Mouse (Mus musculus) layer of hippocampus, adult 18-20 months (tissue): ENCODE measurements around the gene Hoxc4. TPM values are rescaled to one million over a fixed set of nuclear protein-coding genes. Genes with fewer than 3 reads are reported as not detected.

ENCODE experiments used
- DNase-seq, 2 experiments: peaks; one replicate each; pipeline ENCODE4 v3.0.0; 2022; ENCODE audit warnings: low spot score in 2 of 2
- total RNA-seq, 2 experiments: library from RNA; stranded (reverse); gene quantifications; 2 replicates each; pipeline ENCODE4 v1.2.3; 2021

Hoxc4 gene
- total RNA-seq, 2 experiments from 2014 or later = not detected

DNA sequence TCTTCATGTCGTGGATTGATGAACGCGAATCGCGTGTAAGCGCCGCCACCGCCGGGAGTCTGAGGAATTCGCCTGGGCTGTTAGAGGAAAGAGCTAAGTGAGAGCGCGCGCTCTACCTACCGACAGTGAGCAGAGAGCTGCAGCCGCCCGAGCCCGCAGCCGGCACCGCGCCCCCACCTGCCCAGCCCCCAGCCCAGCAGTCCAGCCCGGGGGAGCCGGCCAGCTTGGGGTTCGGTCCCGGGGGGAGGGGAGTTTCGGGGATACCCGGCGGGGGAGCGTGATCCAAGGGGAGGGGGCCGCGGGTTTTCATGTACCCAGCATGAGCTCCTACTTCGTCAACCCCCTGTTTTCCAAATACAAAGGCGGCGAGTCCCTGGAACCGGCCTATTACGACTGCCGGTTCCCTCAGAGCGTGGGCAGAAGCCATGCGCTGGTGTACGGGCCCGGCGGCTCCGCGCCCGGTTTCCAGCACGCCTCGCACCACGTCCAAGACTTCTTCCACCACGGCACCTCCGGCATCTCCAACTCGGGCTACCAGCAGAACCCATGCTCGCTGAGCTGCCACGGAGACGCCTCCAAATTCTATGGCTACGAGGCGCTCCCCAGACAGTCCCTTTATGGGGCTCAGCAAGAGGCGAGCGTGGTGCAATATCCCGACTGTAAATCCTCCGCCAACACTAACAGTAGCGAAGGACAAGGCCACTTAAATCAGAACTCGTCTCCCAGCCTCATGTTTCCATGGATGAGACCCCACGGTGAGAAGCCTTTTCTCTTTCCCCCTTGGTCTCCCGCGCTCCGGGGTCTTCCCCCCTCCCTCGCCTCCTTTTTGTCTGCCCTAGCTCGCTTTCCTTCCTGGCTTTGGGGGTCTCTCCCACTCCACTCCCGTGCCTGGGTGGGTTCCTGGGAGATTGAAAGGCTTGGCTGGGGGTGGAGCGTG, 28.0 kb upstream of the Hoxc4 start, which contains the start of gene Hoxc8:
Gene Hoxc8, plus strand, starts transcription at position 147 of the 937 bp plus-strand sequence.
- DNase-seq = no peak

GRCm38 (mm10) chr15:102991782-102992181, 27.0 kb upstream of the Hoxc4 start:
- no peak for DNase-seq

- DNase-seq = no peak
These were observed 26.5 kb upstream of the Hoxc4 start for GRCm38 (mm10) chr15:102992206-102992605.

DNA sequence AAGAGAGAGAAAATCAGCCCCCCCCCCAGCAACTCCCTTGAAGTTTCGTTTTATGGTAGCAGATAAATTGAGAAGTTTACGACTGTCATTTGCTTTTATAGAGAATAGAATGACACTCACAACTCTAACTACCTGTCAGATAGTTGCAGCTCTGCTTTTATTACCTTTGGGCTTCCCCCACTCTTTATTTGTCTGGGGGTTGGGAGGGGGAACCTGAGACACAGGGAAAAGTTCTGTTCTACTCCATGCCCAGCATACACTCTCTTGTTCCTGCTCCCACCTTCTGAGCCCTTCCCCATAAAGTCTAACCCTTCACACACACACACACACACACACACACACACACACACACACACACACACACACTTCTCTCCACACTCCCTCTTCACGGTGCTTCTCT, 25.9 kb upstream of the Hoxc4 start:
- no peak for DNase-seq

DNA sequence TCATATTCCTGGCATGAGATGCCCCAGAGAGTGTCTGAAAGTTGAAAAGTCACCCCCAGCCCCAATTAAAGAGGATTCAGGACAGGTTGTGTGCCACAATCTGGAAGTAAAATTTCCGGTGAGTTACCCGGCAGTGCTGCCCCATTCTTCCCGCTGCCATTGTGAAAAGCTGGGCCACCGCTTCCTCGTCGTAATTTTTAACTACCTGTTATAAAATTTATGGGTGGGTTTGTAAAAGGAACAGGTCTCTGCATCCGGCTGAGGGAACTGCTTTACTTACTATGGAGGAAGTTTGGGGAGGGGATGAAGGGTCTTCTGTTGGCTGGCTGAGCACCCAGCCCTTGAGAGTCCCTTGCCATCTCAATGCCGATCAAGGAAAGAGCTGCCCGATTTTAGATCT, 22.2 kb upstream of the Hoxc4 start:
- no peak for DNase-seq

- no peak for DNase-seq
These were observed 21.3 kb upstream of the Hoxc4 start for GRCm38 (mm10) chr15:102997431-102997830.

DNA sequence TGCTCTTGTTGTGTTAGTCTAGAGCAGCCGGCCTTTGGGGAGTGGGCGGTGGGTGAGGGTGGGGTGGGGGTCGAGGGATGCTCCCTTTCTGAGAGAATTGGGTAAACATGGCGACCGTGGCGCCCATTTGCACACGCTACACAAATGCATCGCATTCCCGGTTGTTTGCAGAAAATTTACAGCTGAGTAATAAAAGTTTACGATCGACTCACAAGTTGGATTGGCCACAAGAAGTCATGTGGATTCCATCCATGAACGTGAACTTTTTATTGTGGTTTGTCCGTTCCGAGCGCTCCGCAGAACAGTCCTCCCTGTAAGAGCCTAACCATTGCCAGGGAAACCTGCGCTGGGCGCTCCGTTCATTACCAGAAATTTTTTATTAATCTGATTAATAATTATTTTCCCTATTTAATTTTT, 20.8 kb upstream of the Hoxc4 start, which contains the start of gene Hoxc6:
Gene Hoxc6, plus strand, starts transcription at position 319 of the 417 bp plus-strand sequence.
- no peak for DNase-seq

GRCm38 (mm10) chr15:102998608-102999182, 20.0 kb upstream of the Hoxc4 start:
- no peak for DNase-seq

GRCm38 (mm10) chr15:102999183-102999831, 19.4 kb upstream of the Hoxc4 start:
- DNase-seq = peak in 1 of 2 experiments; percentile 51

DNA sequence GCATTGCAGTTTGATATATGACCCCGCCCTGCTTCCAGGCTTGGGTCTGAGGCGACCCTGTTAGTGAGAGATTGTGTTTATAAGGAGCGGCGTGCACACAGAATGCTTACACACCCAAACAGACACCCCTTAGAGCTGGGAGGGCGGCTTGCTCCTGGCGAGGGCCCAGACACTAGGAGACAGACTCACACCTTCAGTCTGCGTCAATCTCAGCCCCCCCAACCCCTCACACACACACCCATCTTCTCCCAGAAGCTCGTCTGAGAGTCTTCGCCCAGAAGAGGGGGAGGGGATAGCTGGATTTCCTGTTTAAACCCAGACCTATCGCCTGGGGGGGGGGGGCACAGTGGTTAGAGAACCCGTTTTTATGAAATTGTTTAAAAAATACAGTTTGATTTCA, 18.8 kb upstream of the Hoxc4 start:
- DNase-seq = no peak

DNA sequence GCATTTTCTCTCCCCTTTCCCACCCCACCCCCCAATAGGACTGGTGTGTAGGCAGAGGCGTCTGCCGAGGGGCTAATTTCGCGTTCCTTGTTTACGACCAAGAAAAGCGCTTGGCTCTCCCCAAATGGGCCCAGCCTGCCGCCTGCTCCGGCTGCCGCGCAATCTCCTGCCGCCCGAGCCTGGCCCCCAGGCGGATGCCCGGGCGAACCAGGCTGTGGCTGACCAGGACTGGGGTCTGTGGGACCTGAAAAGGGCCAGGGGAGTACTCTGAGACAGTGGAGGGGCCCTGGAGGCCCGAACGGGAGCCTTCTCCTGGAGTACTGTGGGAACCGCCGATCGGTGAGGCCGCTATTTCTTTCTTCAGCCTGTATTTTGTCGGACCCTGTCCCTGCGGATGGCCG, 18.2 kb upstream of the Hoxc4 start:
- no peak for DNase-seq

DNA sequence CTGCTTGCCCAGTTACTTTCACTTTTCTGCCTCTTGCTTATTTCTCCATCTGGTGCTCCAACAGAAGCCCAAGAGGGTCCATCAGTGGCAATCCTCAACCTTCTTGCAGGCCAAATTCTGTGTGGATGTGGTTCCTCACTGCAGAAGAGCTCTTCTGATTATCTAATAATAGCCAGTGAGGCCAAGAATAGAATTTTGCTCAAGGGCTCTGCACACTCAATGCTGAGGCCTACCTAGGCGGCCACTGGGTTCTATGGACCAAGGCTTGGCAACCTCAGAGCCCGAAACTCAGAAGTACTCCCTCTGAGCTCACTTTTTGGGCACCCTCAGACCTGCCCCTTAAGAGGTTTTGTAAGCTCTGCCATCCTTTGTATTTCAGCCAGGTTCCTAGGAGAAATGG, 17.4 kb upstream of the Hoxc4 start:
- no peak for DNase-seq

- no peak for DNase-seq
These were observed 16.6 kb upstream of the Hoxc4 start for GRCm38 (mm10) chr15:103002156-103002555.

- DNase-seq = no peak
These were observed 15.8 kb upstream of the Hoxc4 start for GRCm38 (mm10) chr15:103002821-103003448.

GRCm38 (mm10) chr15:103005308-103005707, 13.4 kb upstream of the Hoxc4 start:
- DNase-seq = no peak

DNA sequence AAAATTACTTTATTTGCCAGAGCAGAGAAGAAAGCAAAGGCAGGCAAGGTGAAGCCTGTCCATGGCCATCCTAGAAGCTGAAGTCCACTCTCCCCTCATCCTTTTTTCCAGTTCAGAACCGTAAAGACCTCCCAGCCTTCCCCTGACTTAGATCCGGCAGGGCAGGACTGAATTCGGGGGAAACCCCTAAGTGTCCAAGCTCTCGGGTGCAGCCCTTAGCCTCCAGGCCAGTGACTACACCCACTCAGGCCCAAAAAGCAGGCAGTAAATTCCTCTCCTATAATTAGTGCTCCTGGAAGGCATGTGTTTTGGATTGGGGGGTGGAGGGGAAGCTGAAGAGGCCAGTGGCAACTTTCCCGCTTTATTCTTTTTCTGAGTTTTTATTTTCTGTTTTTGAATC, 12.9 kb upstream of the Hoxc4 start:
- no peak for DNase-seq

DNA sequence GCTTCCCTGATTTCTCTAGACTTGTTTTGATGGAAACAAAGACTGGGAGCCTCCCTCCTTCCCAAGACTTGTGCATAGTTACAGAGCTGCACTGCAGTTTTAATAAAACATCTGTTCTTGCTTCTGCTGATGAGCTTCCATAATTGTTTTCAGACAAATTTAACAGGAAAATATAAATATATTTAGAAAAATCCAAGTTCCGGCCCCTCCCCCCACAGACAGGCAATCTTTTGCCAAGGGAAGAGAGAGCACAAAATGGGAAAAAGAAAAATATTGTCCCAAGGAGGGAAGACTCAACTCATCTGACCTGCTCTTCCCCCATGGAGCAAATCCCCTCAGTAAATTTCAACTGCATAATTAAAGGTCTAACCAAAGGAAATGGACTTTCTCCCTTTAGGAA, 12.4 kb upstream of the Hoxc4 start:
- no peak for DNase-seq

DNA sequence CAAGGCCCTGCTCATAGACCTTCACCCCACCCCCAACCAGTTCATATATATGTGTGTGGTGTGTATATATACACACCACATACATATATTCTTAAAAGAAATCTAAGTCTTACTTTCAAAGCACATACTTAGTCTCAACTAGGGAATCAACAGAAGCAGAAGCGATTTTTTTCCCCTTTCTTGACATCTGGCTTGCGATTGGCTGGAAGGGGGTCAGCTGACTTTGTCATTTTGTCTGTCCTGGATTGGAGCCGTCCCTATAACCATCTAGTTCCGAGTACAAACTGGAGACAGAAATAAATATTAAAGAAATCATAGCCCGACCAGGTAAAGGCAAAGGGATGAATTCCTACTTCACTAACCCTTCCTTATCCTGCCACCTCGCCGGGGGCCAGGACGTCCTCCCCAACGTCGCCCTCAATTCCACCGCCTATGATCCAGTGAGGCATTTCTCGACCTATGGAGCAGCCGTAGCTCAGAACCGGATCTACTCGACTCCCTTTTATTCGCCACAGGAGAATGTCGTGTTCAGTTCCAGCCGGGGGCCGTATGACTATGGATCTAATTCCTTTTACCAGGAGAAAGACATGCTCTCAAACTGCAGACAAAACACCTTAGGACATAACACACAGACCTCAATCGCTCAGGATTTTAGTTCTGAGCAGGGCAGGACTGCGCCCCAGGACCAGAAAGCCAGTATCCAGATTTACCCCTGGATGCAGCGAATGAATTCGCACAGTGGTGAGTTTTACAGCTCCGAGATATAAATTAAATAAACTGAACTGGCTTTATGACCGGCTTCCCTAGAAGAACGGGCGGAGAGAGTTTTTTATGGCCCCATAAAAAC, 9.2 kb upstream of the Hoxc4 start:
- DNase-seq = no peak

DNA sequence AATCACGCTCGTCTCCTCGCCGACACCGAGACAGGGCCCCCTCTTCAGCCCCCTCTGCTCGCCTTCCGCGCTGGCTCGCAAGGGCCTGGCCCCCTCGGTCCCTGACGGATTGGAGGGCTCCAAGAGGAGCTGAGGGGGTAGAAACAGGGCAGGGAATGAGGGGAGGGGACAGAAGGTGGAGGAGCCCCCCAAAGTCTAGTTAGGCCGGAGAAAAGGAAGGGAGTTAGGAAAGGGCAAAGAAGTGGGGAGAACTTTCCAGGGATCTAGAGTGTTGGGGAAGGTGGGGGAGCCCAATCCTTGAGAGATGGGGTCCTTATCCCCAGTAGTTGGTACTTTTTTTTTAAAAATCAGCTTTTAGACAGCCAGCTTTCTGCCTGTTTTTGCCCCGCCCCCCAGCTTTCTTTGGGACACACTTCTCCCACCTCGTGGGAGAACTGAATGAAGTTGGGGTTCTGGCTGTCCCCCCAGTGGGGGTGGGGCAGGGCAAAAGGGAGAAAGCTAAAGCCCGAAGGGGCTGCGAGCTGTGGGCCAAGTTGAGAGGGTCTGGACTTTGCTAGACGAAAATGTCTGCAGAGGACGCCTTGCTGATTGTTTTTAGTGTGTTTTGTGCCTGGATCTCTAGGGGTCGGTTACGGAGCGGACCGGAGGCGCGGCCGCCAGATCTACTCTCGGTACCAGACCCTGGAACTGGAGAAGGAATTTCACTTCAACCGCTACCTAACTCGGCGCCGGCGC, 8.5 kb upstream of the Hoxc4 start:
- no peak for DNase-seq
